Mouse (Mus musculus) thymus, postnatal 36 days (tissue): ENCODE data around the gene Olfr303.
"Not testable (repeated sequence)": the region's sequence is repeated elsewhere in the genome, so short reads cannot be mapped to it uniquely, and the experiment has no call there.

Source experiments
- DNase-seq, 2 experiments: peaks; one replicate each; pipeline ENCODE4 v3.0.0; 2022; ENCODE audit warnings: mixed read lengths in 2 of 2

Gene Olfr303

GRCm38 (mm10) chr7:86397689-86398088, at the start of gene Olfr303:
Gene Olfr303 (minus strand): TSS chr7:86397789.
- no peak for DNase-seq

- no peak for DNase-seq
Observed at GRCm38 (mm10) chr7:86403546-86403945, 6.0 kb upstream of the Olfr303 start, which contains the start of gene Olfr301. Gene Olfr301 (plus strand): TSS chr7:86403846.

- no peak for DNase-seq
Observed at GRCm38 (mm10) chr7:86386558-86386957, 11.0 kb downstream of the Olfr303 start, which contains the start of gene Olfr304. Gene Olfr304 (minus strand): TSS chr7:86386658.

- no peak for DNase-seq
Observed at GRCm38 (mm10) chr7:86385769-86386168, 11.8 kb downstream of the Olfr303 start.

DNA sequence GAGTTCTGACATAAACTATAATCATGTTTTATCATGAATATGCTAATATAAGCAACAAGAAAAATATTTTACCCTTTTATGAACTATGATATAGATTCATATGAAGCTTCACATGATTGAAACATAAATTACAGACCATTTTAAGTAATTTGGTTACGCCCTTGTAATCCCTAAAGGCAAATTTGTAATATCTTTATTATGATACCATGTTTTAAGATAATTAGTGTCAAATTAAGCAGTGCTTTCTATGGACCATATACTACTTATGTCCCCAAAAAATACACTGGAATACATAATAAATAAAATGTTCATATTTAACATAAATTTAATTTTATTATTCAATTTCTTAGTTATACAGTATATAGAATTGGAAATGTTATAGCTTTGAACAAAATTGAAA, 30.8 kb downstream of the Olfr303 start, which contains the start of gene Olfr305:
Gene Olfr305, minus strand, starts transcription at position 101 of the 400 bp plus-strand sequence.
- no peak for DNase-seq

GRCm38 (mm10) chr7:86346296-86346695, 51.3 kb downstream of the Olfr303 start:
- DNase-seq, result not testable (repeated sequence)

DNA sequence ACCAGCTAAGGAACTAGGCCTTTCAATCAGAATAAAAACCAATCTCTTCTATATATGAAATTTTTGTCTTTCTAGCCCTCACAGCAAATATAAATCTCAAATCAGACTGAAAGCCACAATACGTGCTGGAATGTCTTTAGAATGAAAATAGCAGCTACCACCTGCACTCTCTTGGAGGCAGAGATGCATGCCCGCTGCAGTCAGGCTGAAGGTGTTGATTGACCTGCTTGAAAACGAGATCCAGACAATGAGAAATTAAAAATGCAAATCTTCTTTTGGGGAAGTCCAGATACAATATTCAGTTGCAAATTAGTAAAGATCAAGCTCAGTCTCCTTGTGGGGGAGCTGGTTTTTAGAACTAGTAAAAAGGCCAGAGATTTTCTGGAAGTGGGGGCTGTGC, 53.3 kb downstream of the Olfr303 start:
- no peak for DNase-seq

- DNase-seq, result no peak
Observed at GRCm38 (mm10) chr7:86342881-86343565, 54.6 kb downstream of the Olfr303 start.
